Mouse (Mus musculus): ENCODE results near the gene B4galt5. TPM values are rescaled to one million over a fixed set of nuclear protein-coding genes. Genes with fewer than 3 reads are reported as not detected.

Gene B4galt5
- polyA plus RNA-seq, 1 experiment, result 70.0 TPM

DNA sequence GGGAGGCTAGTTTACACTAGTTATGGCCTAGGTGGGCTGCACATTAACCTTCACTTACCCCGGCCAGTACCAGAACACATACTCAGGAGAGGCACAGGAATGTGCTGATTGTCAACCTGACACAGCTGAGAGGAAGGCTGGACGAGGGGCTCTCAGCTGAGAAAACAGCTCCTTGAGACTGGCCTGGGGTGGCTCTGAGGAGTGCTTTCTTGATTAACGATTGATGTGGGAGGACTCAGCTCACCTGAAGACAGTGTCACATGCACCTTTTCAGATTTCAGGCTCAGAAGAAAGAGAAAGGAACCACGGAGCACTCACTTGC is 42.7 kb downstream of the B4galt5 start:
- Histone ChIP-seq H3K27me3 (ENCODE audit: control insufficient read depth, insufficient read depth, insufficient read length) (no peaks in the 10 kb centered on the region), H3K79me2 (ENCODE audit: control insufficient read depth, insufficient read depth) (no peaks in the 10 kb centered on the region), H3K4me2 (ENCODE audit: low read depth) (no peak overlapping the region), H3K36me3 (ENCODE audit: control insufficient read depth, insufficient read depth) (peaks cover 16% of the 10 kb centered on the region), H3ac (ENCODE audit: control insufficient read depth, insufficient read length) (no peak overlapping the region), H3K4me3 (no peak overlapping the region)
- TF ChIP-seq E2F4 (IDR thresholded peaks at IDR 0.05; ENCODE audit: insufficient read depth), result no peak
- TF ChIP-seq POLR2A (IDR thresholded peaks at IDR 0.05; ENCODE audit: insufficient read length, low read depth), result no peak
- TF ChIP-seq TCF3 (IDR thresholded peaks at IDR 0.05; ENCODE audit: insufficient read length, low read depth), result no peak
- TF ChIP-seq MAX (IDR thresholded peaks at IDR 0.05; ENCODE audit: low read depth), result no peak
- no peak for TF ChIP-seq MYOD1 (IDR thresholded peaks at IDR 0.05; ENCODE audit: control insufficient read depth in 1 of 3, insufficient read length in 2 of 3, low read depth in 2 of 3)
- TF ChIP-seq USF1 (IDR thresholded peaks at IDR 0.05; ENCODE audit: low read depth), result no peak

DNA sequence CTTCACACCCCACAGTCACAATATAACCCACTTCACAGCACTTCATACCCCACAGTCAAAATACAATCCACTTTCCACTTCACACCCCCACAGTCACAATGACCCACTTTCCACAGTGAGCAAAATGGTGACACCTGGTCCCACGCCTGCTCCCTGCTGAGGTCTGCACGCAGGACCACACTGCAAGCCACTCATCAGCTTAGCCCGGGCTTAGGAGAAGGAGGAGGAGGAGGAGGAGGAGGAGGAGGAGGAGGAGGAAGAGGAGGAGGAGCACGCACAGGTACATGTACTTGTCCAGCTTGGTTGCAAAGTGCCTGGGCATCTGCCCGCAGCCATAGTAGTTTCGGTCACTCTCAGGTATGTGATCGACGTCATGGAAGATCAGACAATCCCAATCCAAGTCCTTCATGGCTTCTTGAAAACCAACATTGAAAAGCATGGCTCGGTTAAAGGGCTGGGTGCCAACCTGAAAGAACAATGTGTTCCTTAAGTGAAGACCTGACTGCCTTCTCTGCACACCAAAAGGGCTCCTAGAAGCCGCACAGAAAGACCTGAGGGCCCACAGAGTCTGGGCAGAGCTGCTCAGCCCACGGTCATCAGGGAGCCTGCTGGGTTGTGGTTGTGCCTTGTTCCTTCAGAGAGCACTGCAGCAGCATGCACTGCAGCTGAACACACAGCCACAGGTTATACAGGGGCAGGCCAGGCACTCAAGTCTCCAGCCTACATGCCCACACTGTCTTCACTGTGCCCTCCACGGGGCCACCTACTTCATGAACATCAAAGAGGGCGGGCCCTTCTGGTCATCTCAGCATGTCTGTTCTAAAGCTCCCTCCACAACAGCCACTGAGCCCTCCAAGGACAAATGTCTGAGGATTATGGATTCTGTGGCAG is 43.4 kb downstream of the B4galt5 start:
- Histone ChIP-seq H3K4me3 (no peak overlapping the region), H3ac (ENCODE audit: control insufficient read depth, insufficient read length) (no peak overlapping the region), H3K4me2 (ENCODE audit: low read depth) (no peak overlapping the region), H3K79me2 (ENCODE audit: control insufficient read depth, insufficient read depth) (no peaks in the 10 kb centered on the region), H3K27me3 (ENCODE audit: control insufficient read depth, insufficient read depth, insufficient read length) (no peaks in the 10 kb centered on the region), H3K36me3 (ENCODE audit: control insufficient read depth, insufficient read depth) (peaks cover 16% of the 10 kb centered on the region)
- TF ChIP-seq USF1 (IDR thresholded peaks at IDR 0.05; ENCODE audit: low read depth) (no peak), REST (IDR thresholded peaks at IDR 0.05; ENCODE audit: insufficient read depth, insufficient read length) (no peak), MAX (IDR thresholded peaks at IDR 0.05; ENCODE audit: low read depth) (no peak), MYOD1 (IDR thresholded peaks at IDR 0.05; ENCODE audit: control insufficient read depth in 1 of 3, insufficient read length in 2 of 3, low read depth in 2 of 3) (no peak), POLR2AphosphoS2 (IDR thresholded peaks at IDR 0.05; ENCODE audit: insufficient read length, low read depth) (no peak), TCF3 (IDR thresholded peaks at IDR 0.05; ENCODE audit: insufficient read length, low read depth) (no peak), E2F4 (IDR thresholded peaks at IDR 0.05; ENCODE audit: insufficient read depth) (no peak), SRF (IDR thresholded peaks at IDR 0.05; ENCODE audit: control insufficient read depth, insufficient read length, low read depth) (no peak), CEBPB (IDR thresholded peaks at IDR 0.05; ENCODE audit: insufficient read depth, poor library complexity, severe bottlenecking) (no peak), POLR2A (IDR thresholded peaks at IDR 0.05; ENCODE audit: insufficient read length, low read depth) (no peak), MYOG (IDR thresholded peaks at IDR 0.05; ENCODE audit: control insufficient read depth in 1 of 3, insufficient read depth in 1 of 3, insufficient read length in 2 of 3, low read depth in 2 of 3) (no peak), TCF12 (IDR thresholded peaks at IDR 0.05; ENCODE audit: insufficient read depth, poor library complexity, severe bottlenecking) (no peak)

DNA sequence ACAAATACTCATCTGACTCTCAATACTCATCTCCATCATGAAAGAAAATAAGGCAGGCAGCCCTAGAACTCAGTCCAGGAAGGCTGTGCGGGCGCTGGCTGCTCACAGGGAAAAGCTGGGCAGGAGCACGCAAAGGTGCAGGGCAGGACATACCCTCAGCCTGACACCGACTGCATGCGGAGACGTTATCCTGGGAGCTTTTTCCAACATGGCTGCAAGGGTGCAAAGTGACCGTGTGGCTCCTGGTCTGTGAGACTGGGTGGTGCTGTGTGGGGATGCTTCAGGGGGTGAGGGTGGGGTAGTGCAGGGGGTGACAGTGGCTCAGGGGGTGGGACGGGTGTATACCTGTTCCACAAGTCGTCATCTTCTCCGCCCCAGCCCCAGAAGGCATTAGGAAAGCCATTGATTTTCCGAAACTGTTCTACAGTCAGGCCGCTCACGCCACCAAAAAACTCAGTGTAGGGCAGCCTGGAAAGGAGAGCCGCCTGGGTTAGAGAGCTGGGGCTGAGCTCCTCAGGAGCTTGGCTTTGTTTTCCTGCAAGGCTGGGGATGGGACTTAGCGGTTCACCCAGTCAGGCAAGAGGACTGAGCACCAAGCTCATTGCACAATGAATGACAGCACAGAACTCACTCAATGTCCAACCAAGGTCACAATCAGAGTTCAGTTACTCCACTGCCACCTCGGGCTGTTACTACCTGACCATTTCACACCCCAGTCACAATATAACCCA is 44.2 kb downstream of the B4galt5 start:
- no peak for TF ChIP-seq MYOG (IDR thresholded peaks at IDR 0.05; ENCODE audit: control insufficient read depth in 1 of 3, insufficient read depth in 1 of 3, insufficient read length in 2 of 3, low read depth in 2 of 3)
- TF ChIP-seq SRF (IDR thresholded peaks at IDR 0.05; ENCODE audit: control insufficient read depth, insufficient read length, low read depth), result no peak
- H3ac ChIP-seq (ENCODE audit: control insufficient read depth, insufficient read length), result no peak overlapping the region
- H3K27me3 ChIP-seq (ENCODE audit: control insufficient read depth, insufficient read depth, insufficient read length), result no peaks in the 10 kb centered on the region
- H3K4me3 ChIP-seq, result no peak overlapping the region
- no peaks in the 10 kb centered on the region for H3K79me2 ChIP-seq (ENCODE audit: control insufficient read depth, insufficient read depth)
- H3K36me3 ChIP-seq (ENCODE audit: control insufficient read depth, insufficient read depth), result peaks cover 16% of the 10 kb centered on the region
- no peak overlapping the region for H3K4me2 ChIP-seq (ENCODE audit: low read depth)

DNA sequence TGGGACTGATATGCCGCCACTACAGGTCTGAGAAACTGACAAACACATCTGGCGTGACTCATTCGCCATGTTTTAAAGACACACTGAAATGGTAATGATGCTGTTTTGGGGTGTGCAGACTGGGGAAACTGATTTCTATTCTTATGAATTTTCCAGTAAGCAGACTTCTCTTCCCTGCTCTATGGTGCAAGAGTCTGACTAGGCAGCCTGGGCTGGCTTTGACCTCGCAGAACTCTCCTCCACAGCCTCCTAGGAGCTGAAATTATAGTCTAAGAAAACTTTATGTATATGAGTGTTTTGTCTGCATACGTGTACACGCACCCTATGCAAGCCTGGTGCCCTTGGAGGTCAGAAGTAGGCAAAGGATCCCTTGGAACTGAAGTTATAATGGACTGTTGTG is 45.2 kb downstream of the B4galt5 start:
- TF ChIP-seq TCF12 (IDR thresholded peaks at IDR 0.05; ENCODE audit: insufficient read depth, poor library complexity, severe bottlenecking) (no peak), REST (IDR thresholded peaks at IDR 0.05; ENCODE audit: insufficient read depth, insufficient read length) (no peak), SRF (IDR thresholded peaks at IDR 0.05; ENCODE audit: control insufficient read depth, insufficient read length, low read depth) (no peak), TCF3 (IDR thresholded peaks at IDR 0.05; ENCODE audit: insufficient read length, low read depth) (no peak), CEBPB (IDR thresholded peaks at IDR 0.05; ENCODE audit: insufficient read depth, poor library complexity, severe bottlenecking) (no peak), POLR2A (IDR thresholded peaks at IDR 0.05; ENCODE audit: insufficient read length, low read depth) (no peak), MYOG (IDR thresholded peaks at IDR 0.05; ENCODE audit: control insufficient read depth in 1 of 3, insufficient read depth in 1 of 3, insufficient read length in 2 of 3, low read depth in 2 of 3) (no peak), E2F4 (IDR thresholded peaks at IDR 0.05; ENCODE audit: insufficient read depth) (no peak), MAX (IDR thresholded peaks at IDR 0.05; ENCODE audit: low read depth) (no peak), MYOD1 (IDR thresholded peaks at IDR 0.05; ENCODE audit: control insufficient read depth in 1 of 3, insufficient read length in 2 of 3, low read depth in 2 of 3) (no peak), USF1 (IDR thresholded peaks at IDR 0.05; ENCODE audit: low read depth) (no peak), POLR2AphosphoS2 (IDR thresholded peaks at IDR 0.05; ENCODE audit: insufficient read length, low read depth) (no peak)
- Histone ChIP-seq H3K36me3 (ENCODE audit: control insufficient read depth, insufficient read depth) (peaks cover 14% of the 10 kb centered on the region), H3K4me2 (ENCODE audit: low read depth) (no peak overlapping the region), H3K27me3 (ENCODE audit: control insufficient read depth, insufficient read depth, insufficient read length) (no peaks in the 10 kb centered on the region), H3K4me3 (no peak overlapping the region), H3K79me2 (ENCODE audit: control insufficient read depth, insufficient read depth) (no peaks in the 10 kb centered on the region), H3ac (ENCODE audit: control insufficient read depth, insufficient read length) (no peak overlapping the region)

Data from myocyte (in vitro differentiated cells).